Mouse (Mus musculus): ENCODE results near the gene Daglb. TPM values are rescaled to one million over a fixed set of nuclear protein-coding genes. Genes with fewer than 3 reads are reported as not detected.

The Daglb gene
- 13.7 and 14.9 TPM in 2 replicates for polyA plus RNA-seq (2014; fragmentation: Nextera tagmentation; extraction: Ambion mirVana)

DNA sequence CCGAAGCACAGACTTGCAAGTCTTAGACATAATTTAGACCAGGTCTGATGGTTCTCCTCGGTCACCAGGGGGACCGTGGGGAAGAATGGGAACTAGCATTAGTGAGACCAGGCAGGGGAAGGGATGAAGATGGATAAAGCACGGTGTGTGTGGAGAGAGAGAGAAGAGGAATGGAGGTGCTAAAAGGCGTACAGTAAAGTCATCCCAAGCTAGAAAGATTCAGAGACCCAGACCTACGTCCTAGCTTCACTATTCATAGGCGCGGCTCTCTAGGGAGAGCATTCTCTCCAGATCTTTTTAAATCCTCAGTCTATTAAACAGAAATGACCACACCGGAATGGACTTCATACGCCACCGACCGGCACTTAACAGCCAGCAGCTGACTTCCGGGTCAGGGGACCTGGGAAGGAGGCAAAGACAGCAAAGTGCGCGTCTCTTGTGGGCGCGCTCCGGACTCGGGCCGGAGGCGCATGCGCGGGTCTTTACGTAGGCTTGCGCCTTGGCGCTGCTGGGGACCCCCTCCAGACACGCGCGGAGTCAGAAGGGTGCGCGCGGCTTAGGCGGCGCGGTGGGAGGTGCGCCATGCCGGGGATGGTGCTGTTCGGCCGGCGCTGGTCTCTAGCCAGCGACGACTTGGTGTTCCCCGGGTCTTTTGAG is at the start of gene Daglb:
Gene Daglb (plus strand): TSS at position 485 of the 657 bp plus-strand sequence.
- 4% methylated on average over 43 of the region's 43 CpGs for WGBS
- H3K27ac ChIP-seq (ENCODE audit: low read depth, low read length), result peak within 1 kb of the TSS; percentile 8; the same call in 1 of the 2 replicates
- H3K27me3 ChIP-seq (replicated peaks; ENCODE audit: control insufficient read depth, insufficient read depth, low read length), result no peaks in the 10 kb centered on the region
- DNase-seq (ENCODE audit: low spot score), result peak; percentile 84
- H3K36me3 ChIP-seq (ENCODE audit: control insufficient read depth, insufficient read depth, low read length), result peaks cover 8% of the 10 kb centered on the region; the same call in 1 of the 2 replicates
- H3K4me1 ChIP-seq (replicated peaks; ENCODE audit: control insufficient read depth, insufficient read depth, low read length), result peaks cover 15% of the 10 kb centered on the region
- peak within 1 kb of the TSS; percentile 62 for H3K4me3 ChIP-seq (ENCODE audit: low read depth, low read length)
- ATAC-seq (replicated peaks; ENCODE audit: low FRiP score), result peak; percentile 96
- peak within 1 kb of the TSS; percentile 78 for H3K9ac ChIP-seq (ENCODE audit: low read depth, low read length)
- H3K4me2 ChIP-seq, result peak within 1 kb of the TSS; percentile 84
- no peaks in the 10 kb centered on the region for H3K9me3 ChIP-seq (ENCODE audit: control insufficient read depth, low read length)

DNA sequence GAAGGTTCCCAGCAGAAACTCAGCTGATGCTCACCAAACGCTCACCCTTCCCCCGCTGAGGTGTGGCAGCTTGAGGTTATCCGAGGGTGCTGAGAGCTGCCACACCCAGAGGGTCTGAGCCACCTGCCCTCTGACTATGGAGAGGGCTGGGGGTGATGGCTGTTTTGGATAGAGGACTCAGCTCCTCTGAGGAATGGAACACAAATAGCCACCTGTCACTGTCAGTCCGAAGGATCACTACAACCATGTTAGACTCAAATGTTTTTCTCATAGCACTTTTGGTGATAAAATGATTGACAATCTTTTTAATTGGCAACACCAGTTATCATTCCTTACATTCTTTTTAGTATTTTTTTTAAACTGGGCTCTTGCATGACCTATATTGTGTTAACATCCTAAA is 42.9 kb upstream of the Daglb start:
- H3K36me3 ChIP-seq (ENCODE audit: control insufficient read depth, insufficient read depth, low read length), result peaks cover 42% of the 10 kb centered on the region

DNA sequence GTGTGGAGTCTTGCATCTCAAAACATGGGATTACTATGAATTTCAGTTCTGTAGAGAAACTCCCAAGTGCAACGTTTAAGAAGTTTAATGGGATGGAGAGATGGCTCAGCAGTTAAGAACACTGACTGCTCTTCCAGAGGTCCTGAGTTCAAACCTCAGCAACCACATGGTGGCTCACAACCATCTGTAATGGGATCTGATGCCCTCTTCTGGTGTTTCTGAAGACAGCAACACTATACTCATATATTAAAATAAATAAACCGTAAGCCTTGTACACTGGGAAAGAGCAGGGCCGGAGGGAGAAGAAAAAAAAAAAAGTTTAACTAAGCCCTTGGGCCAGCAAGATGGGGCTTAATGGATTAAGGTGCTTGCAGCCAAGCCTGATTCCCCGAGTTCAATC is 41.4 kb upstream of the Daglb start:
- Histone ChIP-seq H3K4me2 (no peak overlapping the region), H3K4me1 (replicated peaks; ENCODE audit: control insufficient read depth, insufficient read depth, low read length) (no peaks in the 10 kb centered on the region), H3K9me3 (ENCODE audit: control insufficient read depth, low read length) (no peaks in the 10 kb centered on the region), H3K27me3 (replicated peaks; ENCODE audit: control insufficient read depth, insufficient read depth, low read length) (no peaks in the 10 kb centered on the region), H3K9ac (ENCODE audit: low read depth, low read length) (no peak overlapping the region), H3K27ac (ENCODE audit: low read depth, low read length) (no peak overlapping the region), H3K4me3 (ENCODE audit: low read depth, low read length) (no peak overlapping the region), H3K36me3 (ENCODE audit: control insufficient read depth, insufficient read depth, low read length) (peaks cover 29% of the 10 kb centered on the region)
- ATAC-seq (replicated peaks; ENCODE audit: low FRiP score), result no peak
- 83% methylated on average over 4 of the region's 4 CpGs for WGBS
- DNase-seq (ENCODE audit: low spot score), result no peak

More for the DNA sequence above, 42.9 kb upstream of the Daglb start:
- no peaks in the 10 kb centered on the region for H3K4me1 ChIP-seq (replicated peaks; ENCODE audit: control insufficient read depth, insufficient read depth, low read length)
- WGBS, result 73% methylated on average over 4 of the region's 4 CpGs
- H3K9ac ChIP-seq (ENCODE audit: low read depth, low read length), result no peak overlapping the region
- H3K27me3 ChIP-seq (replicated peaks; ENCODE audit: control insufficient read depth, insufficient read depth, low read length), result no peaks in the 10 kb centered on the region
- DNase-seq (ENCODE audit: low spot score) (no peak), ATAC-seq (replicated peaks; ENCODE audit: low FRiP score) (no peak)
- H3K9me3 ChIP-seq (ENCODE audit: control insufficient read depth, low read length), result no peaks in the 10 kb centered on the region
- no peak overlapping the region for H3K27ac ChIP-seq (ENCODE audit: low read depth, low read length)
- H3K4me2 ChIP-seq, result no peak overlapping the region
- no peak overlapping the region for H3K4me3 ChIP-seq (ENCODE audit: low read depth, low read length)

DNA sequence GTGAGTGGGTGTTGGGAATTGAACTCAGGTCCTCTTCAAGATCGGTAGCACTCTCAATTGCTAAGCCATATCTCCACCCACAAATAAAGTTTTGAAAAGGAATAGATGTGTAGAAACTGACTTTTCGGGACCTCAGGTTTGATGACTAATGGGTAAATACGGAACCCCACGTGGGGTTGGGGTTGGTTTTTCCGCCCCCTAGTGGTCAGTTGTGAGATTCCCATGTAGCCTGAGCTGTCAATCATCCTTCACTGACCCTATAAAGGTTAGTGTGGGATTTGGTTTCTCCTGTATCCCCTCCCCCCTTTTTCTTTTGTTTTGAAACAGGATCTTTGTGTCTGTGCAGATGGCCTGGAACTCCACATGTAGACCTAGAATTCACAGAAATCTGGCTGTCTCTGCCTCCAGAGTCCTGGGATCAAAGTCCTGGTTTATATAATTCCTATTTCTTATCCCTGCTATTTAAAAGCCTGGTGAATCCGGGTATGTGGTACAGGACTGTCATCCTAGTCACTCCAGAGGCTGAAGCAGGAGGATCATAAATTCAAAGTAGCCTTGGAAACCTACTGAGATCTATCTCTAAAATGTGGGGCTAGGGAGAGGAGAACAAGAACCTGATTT is 40.4 kb upstream of the Daglb start:
- peak; percentile 61; the same call in 1 of the 2 replicates for ATAC-seq (replicated peaks; ENCODE audit: low FRiP score)
- H3K27me3 ChIP-seq (replicated peaks; ENCODE audit: control insufficient read depth, insufficient read depth, low read length), result no peaks in the 10 kb centered on the region
- 25% methylated on average over 6 of the region's 6 CpGs for WGBS

DNA sequence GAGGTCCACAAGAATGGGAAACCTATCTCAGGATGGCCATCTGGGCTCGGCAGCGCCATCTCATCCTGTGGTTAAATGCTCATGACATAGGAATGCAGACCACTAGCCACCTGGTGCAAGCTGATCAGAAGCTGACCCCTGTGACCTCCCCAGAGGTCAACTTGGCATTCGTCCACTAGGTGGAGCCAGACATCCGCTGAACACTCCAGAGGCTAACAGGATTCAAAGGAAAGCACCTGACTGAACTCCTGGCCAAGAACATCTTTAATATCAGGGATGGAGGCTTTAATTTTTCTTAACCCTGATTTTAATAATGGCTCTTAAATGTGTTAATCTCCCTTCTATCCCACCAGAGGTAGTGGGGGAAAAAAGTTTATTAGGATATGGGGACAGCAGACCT is 30.0 kb upstream of the Daglb start:
- no peaks in the 10 kb centered on the region for H3K36me3 ChIP-seq (ENCODE audit: control insufficient read depth, insufficient read depth, low read length)
- DNase-seq (ENCODE audit: low spot score), result peak; percentile 76
- no peak overlapping the region for H3K27ac ChIP-seq (ENCODE audit: low read depth, low read length)
- no peak overlapping the region for H3K4me2 ChIP-seq
- no peak overlapping the region for H3K4me3 ChIP-seq (ENCODE audit: low read depth, low read length)
- H3K4me1 ChIP-seq (replicated peaks; ENCODE audit: control insufficient read depth, insufficient read depth, low read length), result no peaks in the 10 kb centered on the region
- H3K9ac ChIP-seq (ENCODE audit: low read depth, low read length), result no peak overlapping the region
- WGBS, result 5% methylated on average over 4 of the region's 4 CpGs
- ATAC-seq (replicated peaks; ENCODE audit: low FRiP score), result 0 out of 2 replicates have a peak, but pooled peaks have one; percentile 39
- H3K27me3 ChIP-seq (replicated peaks; ENCODE audit: control insufficient read depth, insufficient read depth, low read length), result no peaks in the 10 kb centered on the region
- no peaks in the 10 kb centered on the region for H3K9me3 ChIP-seq (ENCODE audit: control insufficient read depth, low read length)

More for the DNA sequence above, 40.4 kb upstream of the Daglb start:
- Histone ChIP-seq H3K36me3 (ENCODE audit: control insufficient read depth, insufficient read depth, low read length) (peaks cover 24% of the 10 kb centered on the region), H3K4me3 (ENCODE audit: low read depth, low read length) (no peak overlapping the region), H3K4me1 (replicated peaks; ENCODE audit: control insufficient read depth, insufficient read depth, low read length) (no peaks in the 10 kb centered on the region), H3K27ac (ENCODE audit: low read depth, low read length) (no peak overlapping the region), H3K9ac (ENCODE audit: low read depth, low read length) (no peak overlapping the region), H3K9me3 (ENCODE audit: control insufficient read depth, low read length) (no peaks in the 10 kb centered on the region), H3K4me2 (no peak overlapping the region)
- peak; percentile 62 for DNase-seq (ENCODE audit: low spot score)

DNA sequence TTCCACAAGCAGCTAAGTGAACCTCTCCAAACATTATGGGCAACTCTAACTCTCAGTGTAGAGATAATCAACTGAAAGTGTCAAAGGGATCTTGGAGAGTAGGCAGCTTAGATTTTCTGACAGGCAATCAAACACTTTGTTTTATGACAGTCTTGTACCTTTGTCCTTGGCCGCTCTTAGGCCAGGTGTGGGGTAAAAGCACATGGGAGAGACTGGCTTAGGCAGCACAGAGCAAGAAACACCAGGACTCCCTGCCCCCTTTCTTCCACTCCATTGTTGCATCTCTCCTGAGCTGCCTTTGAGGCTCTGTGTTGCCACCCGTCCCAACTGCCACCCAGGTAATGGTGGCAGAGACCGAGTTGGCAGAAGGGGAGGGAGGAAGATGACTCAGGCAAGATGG is 23.1 kb upstream of the Daglb start:
- DNase-seq (ENCODE audit: low spot score), result peak; percentile 10
- WGBS, result 80% methylated on average over 3 of the region's 3 CpGs
- ATAC-seq (replicated peaks; ENCODE audit: low FRiP score), result no peak

DNA sequence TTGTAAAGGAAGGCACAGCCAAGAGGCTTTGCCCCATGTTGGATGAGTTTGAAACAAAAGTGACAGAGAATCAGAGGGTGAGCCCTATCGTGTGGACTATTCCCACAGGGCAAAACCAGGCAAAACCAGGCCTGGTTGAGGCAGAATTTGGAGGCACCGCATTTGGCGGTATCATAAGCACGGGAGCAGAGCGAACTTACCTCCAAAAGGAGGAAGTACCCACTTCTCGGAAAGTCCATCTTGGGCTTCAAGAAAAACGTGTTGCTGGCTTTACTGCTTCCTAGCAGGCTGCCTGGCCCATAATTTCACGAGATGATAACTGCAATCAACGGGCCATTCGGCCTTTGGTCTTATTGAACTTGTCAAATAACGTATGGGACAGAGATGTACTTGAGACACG is 22.6 kb upstream of the Daglb start:
- ATAC-seq (replicated peaks; ENCODE audit: low FRiP score), result no peak
- Histone ChIP-seq H3K36me3 (ENCODE audit: control insufficient read depth, insufficient read depth, low read length) (no peaks in the 10 kb centered on the region), H3K27ac (ENCODE audit: low read depth, low read length) (no peak overlapping the region), H3K9me3 (ENCODE audit: control insufficient read depth, low read length) (no peaks in the 10 kb centered on the region), H3K27me3 (replicated peaks; ENCODE audit: control insufficient read depth, insufficient read depth, low read length) (no peaks in the 10 kb centered on the region), H3K4me1 (replicated peaks; ENCODE audit: control insufficient read depth, insufficient read depth, low read length) (no peaks in the 10 kb centered on the region), H3K4me3 (ENCODE audit: low read depth, low read length) (no peak overlapping the region), H3K4me2 (no peak overlapping the region), H3K9ac (ENCODE audit: low read depth, low read length) (no peak overlapping the region)
- DNase-seq (ENCODE audit: low spot score), result peak; percentile 16
- 70% methylated on average over 12 of the region's 12 CpGs for WGBS

More for the DNA sequence above, 23.1 kb upstream of the Daglb start:
- Histone ChIP-seq H3K9ac (ENCODE audit: low read depth, low read length) (no peak overlapping the region), H3K27me3 (replicated peaks; ENCODE audit: control insufficient read depth, insufficient read depth, low read length) (no peaks in the 10 kb centered on the region), H3K9me3 (ENCODE audit: control insufficient read depth, low read length) (no peaks in the 10 kb centered on the region), H3K4me1 (replicated peaks; ENCODE audit: control insufficient read depth, insufficient read depth, low read length) (no peaks in the 10 kb centered on the region), H3K27ac (ENCODE audit: low read depth, low read length) (no peak overlapping the region), H3K36me3 (ENCODE audit: control insufficient read depth, insufficient read depth, low read length) (no peaks in the 10 kb centered on the region), H3K4me3 (ENCODE audit: low read depth, low read length) (no peak overlapping the region), H3K4me2 (no peak overlapping the region)

DNA sequence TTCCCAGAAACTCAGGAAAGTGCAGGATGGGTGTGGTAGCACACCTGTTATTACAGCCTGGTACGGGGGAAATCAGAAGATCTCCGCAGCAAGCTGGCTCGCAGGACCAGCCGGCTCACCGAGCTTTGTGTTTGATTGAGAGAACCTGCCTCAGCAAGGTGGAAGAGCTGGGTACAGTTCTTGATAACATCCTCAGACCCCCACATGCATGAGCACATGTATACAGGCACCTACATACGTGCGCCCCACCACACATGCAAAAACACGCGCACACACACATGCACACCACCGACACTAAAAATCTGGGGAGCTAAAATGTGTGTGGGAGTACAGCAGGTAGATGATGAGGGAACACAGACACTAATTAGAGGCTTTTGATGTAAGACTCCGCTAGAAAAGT is 713 bp upstream of the Daglb start:
- 78% methylated on average over 11 of the region's 11 CpGs for WGBS
- DNase-seq (ENCODE audit: low spot score) (no peak), ATAC-seq (replicated peaks; ENCODE audit: low FRiP score) (no peak)
- Histone ChIP-seq H3K9me3 (ENCODE audit: control insufficient read depth, low read length) (no peaks in the 10 kb centered on the region), H3K9ac (ENCODE audit: low read depth, low read length) (peak overlapping the region; percentile 78), H3K4me3 (ENCODE audit: low read depth, low read length) (peak overlapping the region; percentile 62), H3K36me3 (ENCODE audit: control insufficient read depth, insufficient read depth, low read length) (peaks cover 7% of the 10 kb centered on the region; the same call in 1 of the 2 replicates), H3K27ac (ENCODE audit: low read depth, low read length) (peak overlapping the region; percentile 8; the same call in 1 of the 2 replicates), H3K4me2 (peak overlapping the region; percentile 84), H3K4me1 (replicated peaks; ENCODE audit: control insufficient read depth, insufficient read depth, low read length) (peaks cover 15% of the 10 kb centered on the region), H3K27me3 (replicated peaks; ENCODE audit: control insufficient read depth, insufficient read depth, low read length) (no peaks in the 10 kb centered on the region)
